Mouse (Mus musculus): Measurements from ENCODE around the gene Slc31a2. TPM values are rescaled to one million over a fixed set of nuclear protein-coding genes. Genes with fewer than 3 reads are reported as not detected.

Gene Slc31a2
- polyA plus RNA-seq, 1 experiment, result 30.7 TPM

GRCm38 (mm10) chr4:62331977-62332376 is 69.6 kb downstream of the Slc31a2 start:
- no peaks in the 10 kb centered on the region for H3K4me1 ChIP-seq (ENCODE audit: control insufficient read depth, insufficient read depth, low read length)
- DNase-seq, result no peak
- WGBS, result 50% methylated on average over 5 of the region's 5 CpGs
- no peak for TF ChIP-seq POLR2A (IDR thresholded peaks at IDR 0.05; ENCODE audit: borderline replicate concordance, extremely low read depth, low read depth, low read length)
- no peak for TF ChIP-seq CTCF (IDR thresholded peaks at IDR 0.05; ENCODE audit: insufficient read depth, low read length)
- no peak overlapping the region for H3K4me3 ChIP-seq (replicated peaks; ENCODE audit: extremely low read depth, low read depth, low read length)

- WGBS, result 87% methylated on average over 5 of the region's 5 CpGs
- no peak overlapping the region for H3K4me3 ChIP-seq (replicated peaks; ENCODE audit: extremely low read depth, low read depth, low read length)
- DNase-seq, result no peak
- no peak for TF ChIP-seq CTCF (IDR thresholded peaks at IDR 0.05; ENCODE audit: insufficient read depth, low read length)
- TF ChIP-seq POLR2A (IDR thresholded peaks at IDR 0.05; ENCODE audit: borderline replicate concordance, extremely low read depth, low read depth, low read length), result no peak
- H3K4me1 ChIP-seq (ENCODE audit: control insufficient read depth, insufficient read depth, low read length), result no peaks in the 10 kb centered on the region
Observed at GRCm38 (mm10) chr4:62338536-62338935, 76.2 kb downstream of the Slc31a2 start.

GRCm38 (mm10) chr4:62344000-62344399 is 81.6 kb downstream of the Slc31a2 start:
- WGBS, result 97% methylated on average over 1 of the region's 1 CpGs
- 0 out of 2 replicates have a peak, but pooled peaks have one; percentile 1 for TF ChIP-seq CTCF (IDR thresholded peaks at IDR 0.05; ENCODE audit: insufficient read depth, low read length)
- TF ChIP-seq POLR2A (IDR thresholded peaks at IDR 0.05; ENCODE audit: borderline replicate concordance, extremely low read depth, low read depth, low read length), result no peak
- Histone ChIP-seq H3K4me3 (replicated peaks; ENCODE audit: extremely low read depth, low read depth, low read length) (no peak overlapping the region), H3K4me1 (ENCODE audit: control insufficient read depth, insufficient read depth, low read length) (peaks cover 21% of the 10 kb centered on the region)
- no peak for DNase-seq

DNA sequence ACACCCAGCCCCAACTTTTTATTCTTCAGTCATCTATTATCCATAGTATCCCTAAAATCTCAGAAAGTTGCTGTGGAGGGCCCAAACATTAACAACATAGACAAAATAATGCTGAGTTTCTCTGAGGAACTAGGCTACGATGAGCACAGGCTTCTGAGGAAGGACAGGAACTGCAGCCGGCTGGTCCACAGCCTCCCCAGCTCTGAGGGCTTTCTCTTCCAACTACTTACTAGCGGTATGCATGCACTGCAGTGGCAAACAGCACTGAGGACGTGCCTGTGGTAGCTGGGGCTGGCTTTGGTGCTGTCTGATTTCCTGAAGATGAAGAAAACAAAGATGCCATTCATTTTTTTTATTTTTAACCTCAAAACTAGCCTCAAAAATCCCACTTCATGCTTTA is 83.5 kb downstream of the Slc31a2 start:
- H3K4me1 ChIP-seq (ENCODE audit: control insufficient read depth, insufficient read depth, low read length), result peaks cover 26% of the 10 kb centered on the region
- H3K4me3 ChIP-seq (replicated peaks; ENCODE audit: extremely low read depth, low read depth, low read length), result no peak overlapping the region
- DNase-seq, result no peak
- 53% methylated on average over 4 of the region's 4 CpGs for WGBS
- TF ChIP-seq POLR2A (IDR thresholded peaks at IDR 0.05; ENCODE audit: borderline replicate concordance, extremely low read depth, low read depth, low read length) (no peak), CTCF (IDR thresholded peaks at IDR 0.05; ENCODE audit: insufficient read depth, low read length) (no peak)

DNA sequence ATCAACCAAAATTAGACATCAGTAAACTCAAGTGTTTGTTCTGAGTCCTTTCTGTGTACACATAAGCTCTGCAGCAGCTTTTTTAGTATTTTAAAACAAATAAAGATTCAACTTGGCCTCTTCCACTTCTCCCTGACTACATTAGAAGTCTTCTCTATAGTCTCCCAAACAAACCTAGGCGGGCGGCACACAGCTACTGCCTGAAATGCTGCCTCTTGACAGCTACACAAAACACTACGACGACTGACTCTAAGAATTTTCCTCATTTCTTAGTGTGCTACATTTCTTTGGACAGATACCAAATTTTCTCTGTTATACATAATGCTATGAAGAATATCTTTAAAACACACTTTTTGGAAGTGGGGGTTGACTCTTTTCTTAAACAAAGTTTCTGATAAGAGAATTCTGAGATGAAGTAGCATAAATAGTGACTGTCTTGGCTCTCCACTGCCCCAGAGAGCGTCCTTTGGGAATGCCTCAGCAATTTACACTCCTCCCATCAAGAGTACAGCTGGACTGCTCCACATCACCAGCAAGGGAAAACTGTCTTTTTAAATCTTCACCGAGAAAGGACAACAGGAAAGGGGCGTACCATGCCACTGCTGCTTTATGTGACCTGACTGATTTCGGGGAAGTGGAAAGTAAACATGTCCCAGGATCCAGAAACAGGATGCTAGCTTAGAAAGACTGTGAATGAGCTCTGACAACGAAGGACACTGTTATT is 85.4 kb downstream of the Slc31a2 start:
- no peak overlapping the region for H3K4me3 ChIP-seq (replicated peaks; ENCODE audit: extremely low read depth, low read depth, low read length)
- peaks cover 29% of the 10 kb centered on the region for H3K4me1 ChIP-seq (ENCODE audit: control insufficient read depth, insufficient read depth, low read length)
- WGBS, result 18% methylated on average over 9 of the region's 9 CpGs
- DNase-seq, result no peak
- TF ChIP-seq CTCF (IDR thresholded peaks at IDR 0.05; ENCODE audit: insufficient read depth, low read length) (no peak), POLR2A (IDR thresholded peaks at IDR 0.05; ENCODE audit: borderline replicate concordance, extremely low read depth, low read depth, low read length) (no peak)

Other genes starting within 250 kb of the Slc31a2 start
- 0.31 TPM in 1 of 2 replicates, not detected in the other for gene Mup20, start 208.4 kb upstream of the Slc31a2 start, polyA plus RNA-seq (2012; rRNA removed)
- gene Mup3, start 175.2 kb upstream of the Slc31a2 start, polyA plus RNA-seq (2012; rRNA removed), result 0.34 and 0.83 TPM in 2 replicates
- gene Mup21, start 111.7 kb upstream of the Slc31a2 start, polyA plus RNA-seq (2012; rRNA removed), result not detected in 2 replicates
- gene Zfp37, start 31.5 kb upstream of the Slc31a2 start, polyA plus RNA-seq (2012; rRNA removed), result 0.58 and 1.1 TPM in 2 replicates
- gene Fkbp15, start 98.0 kb downstream of the Slc31a2 start, polyA plus RNA-seq (2012; rRNA removed), result 35.6 and 41.5 TPM in 2 replicates
- 23.2 and 29.3 TPM in 2 replicates for gene Slc31a1, start 98.2 kb downstream of the Slc31a2 start, polyA plus RNA-seq (2012; rRNA removed)
- 20.9 and 31.5 TPM in 2 replicates for gene Cdc26, start 146.1 kb downstream of the Slc31a2 start, polyA plus RNA-seq (2012; rRNA removed)
- gene Prpf4, start 146.2 kb downstream of the Slc31a2 start, polyA plus RNA-seq (2012; rRNA removed), result 6.3 and 7.9 TPM in 2 replicates
- 1.0 and 1.7 TPM in 2 replicates for gene Rnf183, start 172.7 kb downstream of the Slc31a2 start, polyA plus RNA-seq (2012; rRNA removed)
- gene Wdr31, start 208.3 kb downstream of the Slc31a2 start, polyA plus RNA-seq (2012; rRNA removed), result 4.0 and 4.2 TPM in 2 replicates
- gene Bspry, start 217.5 kb downstream of the Slc31a2 start, polyA plus RNA-seq (2012; rRNA removed), result 26.0 and 31.0 TPM in 2 replicates
- 10.0 and 14.1 TPM in 2 replicates for gene Hdhd3, start 240.9 kb downstream of the Slc31a2 start, polyA plus RNA-seq (2012; rRNA removed)

All from lung, adult 2 months (tissue).